Mouse (Mus musculus) heart, embryonic 10.5 days (tissue): ENCODE results near the gene Arid1b. TPM values are rescaled to one million over a fixed set of nuclear protein-coding genes. Genes with fewer than 3 reads are reported as not detected.

Experiments used
- DNase-seq: peaks from one replicate; pipeline ENCODE4 v3.0.0-alpha.2; 2017; ENCODE audit warnings: low spot score
- H3K27ac ChIP-seq: fragments of 300-500 bp; sonication (generic); 2 replicates; pipeline ENCODE4 v1.5.1; 2016; ENCODE audit warnings: mild to moderate bottlenecking
- H3K27me3 ChIP-seq: fragments of 300-500 bp; sonication (generic); 2 replicates; pipeline ENCODE4 v1.6.1; 2016; ENCODE audit warnings: mild to moderate bottlenecking; ENCODE audit not compliant: poor library complexity, insufficient read depth, severe bottlenecking
- H3K36me3 ChIP-seq: fragments of 300-500 bp; sonication (generic); 2 replicates; pipeline ENCODE4 v1.6.1; 2016; ENCODE audit warnings: mild to moderate bottlenecking, moderate library complexity
- H3K4me1 ChIP-seq: fragments of 300-500 bp; sonication (generic); 2 replicates; pipeline ENCODE4 v1.6.1; 2016; ENCODE audit warnings: mild to moderate bottlenecking
- H3K4me3 ChIP-seq: fragments of 300-500 bp; sonication (generic); 2 replicates; pipeline ENCODE4 v1.5.1; 2016; ENCODE audit warnings: mild to moderate bottlenecking, moderate library complexity
- H3K9me3 ChIP-seq: fragments of 300-500 bp; sonication (generic); 2 replicates; pipeline ENCODE4 v1.6.1; 2016; ENCODE audit warnings: mild to moderate bottlenecking, moderate library complexity
- WGBS: fragments of 180-500 bp; shearing (Covaris S2); methylation state at CpG from one replicate; pipeline ENCODE4 v1.1.7; 2016; 5-methylcytosine and 5-hydroxymethylcytosine counted together
- polyA plus RNA-seq: library from polyadenylated mRNA; unstranded; fragments of >200 nt; fragmentation: Nextera tagmentation; extraction: Ambion mirVana; gene quantifications from 2 replicates; pipeline ENCODE4 v1.2.1, GENCODE M21; 2016

Arid1b gene
- polyA plus RNA-seq, 1 experiment from 2014 or later = 8.4 TPM

GRCm38 (mm10) chr17:5010781-5011180, 16.6 kb downstream of the Arid1b start:
- Histone ChIP-seq H3K27me3 (no peaks in the 10 kb centered on the region), H3K9me3 (no peaks in the 10 kb centered on the region), H3K4me1 (peaks cover 72% of the 10 kb centered on the region), H3K4me3 (no peak overlapping the region), H3K27ac (no peak overlapping the region), H3K36me3 (peaks cover 3% of the 10 kb centered on the region; the same call in 1 of the 2 replicates)
- WGBS = 17% methylated on average over 7 of the region's 7 CpGs
- DNase-seq = peak; percentile 75

- Histone ChIP-seq H3K36me3 (peaks cover 3% of the 10 kb centered on the region; the same call in 1 of the 2 replicates), H3K4me3 (no peak overlapping the region), H3K9me3 (no peaks in the 10 kb centered on the region), H3K27ac (no peak overlapping the region), H3K4me1 (peaks cover 66% of the 10 kb centered on the region), H3K27me3 (no peaks in the 10 kb centered on the region)
- 76% methylated on average over 3 of the region's 3 CpGs for WGBS
- peak; percentile 53 for DNase-seq
Measured at GRCm38 (mm10) chr17:5012091-5012490, 18.0 kb downstream of the Arid1b start.

GRCm38 (mm10) chr17:5012517-5012916, 18.4 kb downstream of the Arid1b start:
- H3K4me1 ChIP-seq = peaks cover 63% of the 10 kb centered on the region

GRCm38 (mm10) chr17:5014327-5014957, 20.3 kb downstream of the Arid1b start:
- Histone ChIP-seq H3K4me1 (peaks cover 46% of the 10 kb centered on the region), H3K27ac (no peak overlapping the region)
- WGBS = 77% methylated on average over 23 of the region's 23 CpGs

More at GRCm38 (mm10) chr17:5012517-5012916, 18.4 kb downstream of the Arid1b start:
- WGBS = 66% methylated on average over 4 of the region's 4 CpGs
- no peaks in the 10 kb centered on the region for H3K27me3 ChIP-seq
- peaks cover 3% of the 10 kb centered on the region; the same call in 1 of the 2 replicates for H3K36me3 ChIP-seq
- H3K4me3 ChIP-seq = no peak overlapping the region
- DNase-seq = peak; percentile 66
- H3K9me3 ChIP-seq = no peaks in the 10 kb centered on the region
- H3K27ac ChIP-seq = no peak overlapping the region

GRCm38 (mm10) chr17:5016404-5016803, 22.3 kb downstream of the Arid1b start:
- no peak overlapping the region for H3K4me3 ChIP-seq
- no peaks in the 10 kb centered on the region for H3K9me3 ChIP-seq
- peak; percentile 25 for DNase-seq
- H3K4me1 ChIP-seq = peaks cover 35% of the 10 kb centered on the region
- no peak overlapping the region for H3K27ac ChIP-seq
- 67% methylated on average over 4 of the region's 4 CpGs for WGBS
- no peaks in the 10 kb centered on the region for H3K27me3 ChIP-seq
- peaks cover 8% of the 10 kb centered on the region; the same call in 1 of the 2 replicates for H3K36me3 ChIP-seq

More at GRCm38 (mm10) chr17:5014327-5014957, 20.3 kb downstream of the Arid1b start:
- peaks cover 5% of the 10 kb centered on the region; the same call in 1 of the 2 replicates for H3K36me3 ChIP-seq
- no peaks in the 10 kb centered on the region for H3K9me3 ChIP-seq
- no peak overlapping the region for H3K4me3 ChIP-seq
- H3K27me3 ChIP-seq = no peaks in the 10 kb centered on the region
- peak; percentile 71 for DNase-seq

- whole genome bisulfite sequencing = 86% methylated on average over 10 of the region's 10 CpGs
- Histone ChIP-seq H3K36me3 (peaks cover 8% of the 10 kb centered on the region; the same call in 1 of the 2 replicates), H3K9me3 (no peaks in the 10 kb centered on the region), H3K4me1 (peaks cover 36% of the 10 kb centered on the region), H3K4me3 (no peak overlapping the region), H3K27me3 (no peaks in the 10 kb centered on the region), H3K27ac (no peak overlapping the region)
- DNase-seq = no peak
Measured at GRCm38 (mm10) chr17:5017065-5017464, 22.9 kb downstream of the Arid1b start.

- Histone ChIP-seq H3K4me3 (no peak overlapping the region), H3K36me3 (0 out of 2 replicates have a peak, but pooled peaks cover 4% of the 10 kb centered on the region), H3K27ac (no peak overlapping the region), H3K27me3 (no peaks in the 10 kb centered on the region), H3K9me3 (no peaks in the 10 kb centered on the region), H3K4me1 (peaks cover 28% of the 10 kb centered on the region)
- WGBS = 21% methylated on average over 11 of the region's 11 CpGs
- DNase-seq = no peak
Measured at GRCm38 (mm10) chr17:5021303-5022003, 27.3 kb downstream of the Arid1b start.

- Histone ChIP-seq H3K27me3 (no peaks in the 10 kb centered on the region), H3K27ac (no peak overlapping the region), H3K36me3 (0 out of 2 replicates have a peak, but pooled peaks cover 4% of the 10 kb centered on the region), H3K4me1 (peaks cover 25% of the 10 kb centered on the region), H3K9me3 (no peaks in the 10 kb centered on the region), H3K4me3 (no peak overlapping the region)
- WGBS = 68% methylated on average over 9 of the region's 9 CpGs
- no peak for DNase-seq
Measured at GRCm38 (mm10) chr17:5022019-5022544, 27.9 kb downstream of the Arid1b start.

GRCm38 (mm10) chr17:5023745-5024144, 29.6 kb downstream of the Arid1b start:
- no peaks in the 10 kb centered on the region for H3K9me3 ChIP-seq
- H3K4me1 ChIP-seq = peaks cover 28% of the 10 kb centered on the region
- no peak overlapping the region for H3K27ac ChIP-seq
- 0 out of 2 replicates have a peak, but pooled peaks cover 4% of the 10 kb centered on the region for H3K36me3 ChIP-seq
- H3K27me3 ChIP-seq = no peaks in the 10 kb centered on the region
- 63% methylated on average over 10 of the region's 10 CpGs for WGBS
- no peak overlapping the region for H3K4me3 ChIP-seq
- no peak for DNase-seq

- no peaks in the 10 kb centered on the region for H3K9me3 ChIP-seq
- DNase-seq = no peak
- WGBS = 98% methylated on average over 1 of the region's 1 CpGs
- peaks cover 28% of the 10 kb centered on the region for H3K4me1 ChIP-seq
- no peak overlapping the region for H3K27ac ChIP-seq
- no peaks in the 10 kb centered on the region for H3K36me3 ChIP-seq
- H3K27me3 ChIP-seq = no peaks in the 10 kb centered on the region
- H3K4me3 ChIP-seq = no peak overlapping the region
Measured at GRCm38 (mm10) chr17:5025400-5025799, 31.3 kb downstream of the Arid1b start.

GRCm38 (mm10) chr17:5026578-5026977, 32.4 kb downstream of the Arid1b start:
- H3K27ac ChIP-seq = no peak overlapping the region
- no peak overlapping the region for H3K4me3 ChIP-seq
- H3K4me1 ChIP-seq = peaks cover 18% of the 10 kb centered on the region
- H3K9me3 ChIP-seq = no peaks in the 10 kb centered on the region
- 58% methylated on average over 2 of the region's 2 CpGs for WGBS
- no peaks in the 10 kb centered on the region for H3K27me3 ChIP-seq
- DNase-seq = no peak
- H3K36me3 ChIP-seq = no peaks in the 10 kb centered on the region

GRCm38 (mm10) chr17:5029148-5029547, 35.0 kb downstream of the Arid1b start:
- H3K9me3 ChIP-seq = no peaks in the 10 kb centered on the region
- no peaks in the 10 kb centered on the region for H3K27me3 ChIP-seq
- no peak for DNase-seq
- WGBS = 93% methylated on average over 4 of the region's 4 CpGs
- peaks cover 11% of the 10 kb centered on the region; the same call in 1 of the 2 replicates for H3K4me1 ChIP-seq
- no peak overlapping the region for H3K4me3 ChIP-seq
- no peaks in the 10 kb centered on the region for H3K36me3 ChIP-seq
- H3K27ac ChIP-seq = no peak overlapping the region

- no peak overlapping the region for H3K4me3 ChIP-seq
- no peak for DNase-seq
- H3K4me1 ChIP-seq = peaks cover 10% of the 10 kb centered on the region; the same call in 1 of the 2 replicates
- no peak overlapping the region for H3K27ac ChIP-seq
- no peaks in the 10 kb centered on the region for H3K9me3 ChIP-seq
- 88% methylated on average over 2 of the region's 2 CpGs for WGBS
- no peaks in the 10 kb centered on the region for H3K27me3 ChIP-seq
- H3K36me3 ChIP-seq = no peaks in the 10 kb centered on the region
Measured at GRCm38 (mm10) chr17:5030290-5030689, 36.2 kb downstream of the Arid1b start.
